10 mouse cellular contexts compared by ENCODE assay signal in genomic region chr6:136999707-137000446, GRCm38 (mm10). TPM values are rescaled to one million over a fixed set of nuclear protein-coding genes. Genes with fewer than 3 reads are reported as not detected.
DNase-seq lines count a peak whose midpoint lies in the region; ATAC-seq and TF ChIP-seq lines count a peak whose summit lies in the region.
"Had no signal": no experiment of that assay in that cellular context is flagged by ENCODE, and none has a peak within 500 bp of the region (broad histone marks: within the 10 kb centered on the region; RNA-seq: fewer than 3 reads in every experiment).

No protein-coding gene starts in this region.

- H3K27me3 ChIP-seq in kidney, adult 2 months (replicated peaks; ENCODE audit: control insufficient read depth, insufficient read depth, low read length): no peaks in the 10 kb centered on the region
- H3K27me3 ChIP-seq in kidney, embryonic 16.5 days (ENCODE audit: insufficient read depth, low read length): no peaks in the 10 kb centered on the region
- H3K27me3 ChIP-seq in MEL (ENCODE audit: control insufficient read depth in 1 of 2, insufficient read depth in 2 of 2, low read length in 2 of 2): no peaks in the 10 kb centered on the region
- H3K27me3 ChIP-seq: hindbrain, embryonic 12.5 days; limb, embryonic 15.5 days had no signal

- TF ChIP-seq RAD21 in MEL (IDR thresholded peaks at IDR 0.05; ENCODE audit: low read depth, low read length): peak; percentile 11

- H3K4me1 ChIP-seq in kidney, adult 2 months (ENCODE audit: control insufficient read depth, insufficient read depth, low read length): no peaks in the 10 kb centered on the region
- H3K4me1 ChIP-seq in kidney, embryonic 16.5 days (ENCODE audit: insufficient read depth, low read length): peaks cover 8% of the 10 kb centered on the region
- no peaks in the 10 kb centered on the region for H3K4me1 ChIP-seq in MEL (ENCODE audit: control insufficient read depth in 1 of 2, insufficient read depth in 2 of 2, low read length in 2 of 2)
- H3K4me1 ChIP-seq: hindbrain, embryonic 12.5 days; limb, embryonic 15.5 days had no signal

- no peak overlapping the region for H3K9ac ChIP-seq in kidney, embryonic 16.5 days (replicated peaks; ENCODE audit: low read length)
- H3K9ac ChIP-seq in MEL (ENCODE audit: control insufficient read depth, low read depth, low read length, poor library complexity, severe bottlenecking): no peak overlapping the region
- H3K9ac ChIP-seq: hindbrain, embryonic 12.5 days; limb, embryonic 15.5 days had no signal

- H3K9me3 ChIP-seq in kidney, embryonic 16.5 days (ENCODE audit: low read length): no peaks in the 10 kb centered on the region
- no peaks in the 10 kb centered on the region for H3K9me3 ChIP-seq in MEL (replicated peaks; ENCODE audit: insufficient read depth, low read length)
- H3K9me3 ChIP-seq: hindbrain, embryonic 12.5 days; limb, embryonic 15.5 days had no signal

- H3K36me3 ChIP-seq in kidney, adult 2 months (ENCODE audit: control insufficient read depth, insufficient read depth, low read length): no peaks in the 10 kb centered on the region
- no peaks in the 10 kb centered on the region for H3K36me3 ChIP-seq in kidney, embryonic 16.5 days (ENCODE audit: insufficient read depth, low read length)
- H3K36me3 ChIP-seq in MEL (ENCODE audit: control insufficient read depth in 1 of 2, insufficient read depth in 2 of 2, low read length in 2 of 2): no peaks in the 10 kb centered on the region
- H3K36me3 ChIP-seq: hindbrain, embryonic 12.5 days; limb, embryonic 15.5 days had no signal

- no peaks in the 10 kb centered on the region for H3K79me2 ChIP-seq in MEL (ENCODE audit: control insufficient read depth, insufficient read depth, low read length, poor library complexity)

- 95% methylated on average over 15 of the region's 15 CpGs for WGBS in kidney, adult 2 months
- WGBS in kidney, embryonic 16.5 days: 95% methylated on average over 15 of the region's 15 CpGs

- H3K4me2 ChIP-seq in kidney, embryonic 16.5 days (replicated peaks; ENCODE audit: low read depth, low read length): no peak overlapping the region
- H3K4me2 ChIP-seq: hindbrain, embryonic 12.5 days; limb, embryonic 15.5 days had no signal

- no peak overlapping the region for H3K27ac ChIP-seq in kidney, adult 2 months (ENCODE audit: insufficient read depth, low read depth, low read length)
- no peak overlapping the region for H3K27ac ChIP-seq in kidney, embryonic 16.5 days (ENCODE audit: low read length)
- no peak overlapping the region for H3K27ac ChIP-seq in MEL (ENCODE audit: control insufficient read depth, low read depth, low read length)
- H3K27ac ChIP-seq: hindbrain, embryonic 12.5 days; limb, embryonic 15.5 days had no signal

- H3K4me3 ChIP-seq in kidney, adult 2 months (ENCODE audit: insufficient read depth, low read depth, low read length): no peak overlapping the region
- H3K4me3 ChIP-seq in kidney, embryonic 16.5 days (ENCODE audit: low read length): no peak overlapping the region
- no peak overlapping the region for H3K4me3 ChIP-seq in MEL (ENCODE audit: control insufficient read depth in 1 of 2, insufficient read depth in 1 of 2, low read depth in 2 of 2, low read length in 2 of 2)
- H3K4me3 ChIP-seq: hindbrain, embryonic 12.5 days; limb, embryonic 15.5 days had no signal

- TF ChIP-seq POLR2A in kidney, adult 2 months (IDR thresholded peaks at IDR 0.05; ENCODE audit: low read depth, low read length): no peak
- TF ChIP-seq POLR2A in MEL (IDR thresholded peaks at IDR 0.05; ENCODE audit: control insufficient read depth in 1 of 2, insufficient read depth in 1 of 2, low read depth in 1 of 2, low read length in 2 of 2, poor library complexity in 1 of 2): no peak

- no peak for DNase-seq in kidney, adult 2 months
- DNase-seq in A20 (ENCODE audit: low read depth, low spot score) (peak; percentile 20), MEL (ENCODE audit: low read depth, low spot score) (peak; percentile 17)
- DNase-seq in heart, adult 18-20 months: no peak
- DNase-seq in urinary bladder, postnatal 10 days (ENCODE audit: low spot score): no peak
- DNase-seq: cerebellum, adult 2 months had no signal

- no peak for TF ChIP-seq EP300 in MEL (IDR thresholded peaks at IDR 0.05; ENCODE audit: low read depth in 1 of 2, low read length in 2 of 2)

- ATAC-seq in kidney, embryonic 16.5 days (ENCODE audit: low FRiP score, low TSS enrichment): no peak
- ATAC-seq in megakaryocyte-erythroid progenitor cell, adult 5-6 weeks (replicated peaks; ENCODE audit: low FRiP score, low TSS enrichment, poor library complexity, severe bottlenecking): peak; percentile 71

- peak; percentile 33 for TF ChIP-seq CTCF in kidney, adult 2 months (conservative IDR thresholded peaks at IDR 0.05; ENCODE audit: insufficient read depth, insufficient read length, low read depth, low read length)
- TF ChIP-seq CTCF in MEL (IDR thresholded peaks at IDR 0.05 in 2 of 3, conservative IDR thresholded peaks at IDR 0.05 in 1 of 3; ENCODE audit: control insufficient read depth in 1 of 3, insufficient read depth in 1 of 3, low read depth in 2 of 3, low read length in 3 of 3, poor library complexity in 1 of 3, severe bottlenecking in 1 of 3): peak; percentile 27 to 58 (median 45)

TF ChIP-seq in MEL, 35 proteins besides CTCF, POLR2A, EP300 and RAD21:
- TF ChIP-seq E2F4 (IDR thresholded peaks at IDR 0.05; ENCODE audit: borderline replicate concordance, low read depth, low read length) (no peak), SMC3 (IDR thresholded peaks at IDR 0.05; ENCODE audit: low read depth, low read length) (peak; percentile 31)
TF ChIP-seq in MEL: peak in this region for 1.

RNA-seq across cellular contexts. Expression of gene Arhgdib, which starts 58.2 kb away (rescaled TPM):
- 49.0 and 77.4 TPM in 2 replicates for polyA plus RNA-seq in kidney, adult 2 months (2012; rRNA removed)
- polyA plus RNA-seq in kidney, embryonic 16.5 days (2015; fragmentation: Nextera tagmentation; extraction: Ambion mirVana): 67.6 and 69.5 TPM in 2 replicates
- 102 and 144 TPM in 2 replicates for total RNA-seq in MEL (2012; rRNA removed)
- 100 to 1,000 TPM; 346 to 408 TPM for polyA plus RNA-seq in MEL (2012; ENCODE audit: insufficient read depth in 1 of 2, insufficient read length in 2 of 2, low read depth in 1 of 2, low replicate concordance in 2 of 2, missing spikeins in 1 of 2)
- 207 and 252 TPM in 2 replicates for total RNA-seq in megakaryocyte-erythroid progenitor cell, adult 5-6 weeks (2014; fragmentation: Nextera tagmentation)
- total RNA-seq in megakaryocyte-erythroid progenitor cell, adult 5-6 weeks (2017): 203 and 254 TPM in 2 replicates
- 10 to 100 TPM; 22.8 to 39.0 TPM for total RNA-seq in heart, adult 18-20 months (2021)

Comparison
In these comparisons a context has a peak if more than half of its experiments do, and no peak if none do; other contexts are left out.
1. DNase-seq: peak in A20 (single experiment) and MEL (single experiment); none in kidney, adult 2 months (single experiment), heart, adult 18-20 months (0 of 2) and urinary bladder, postnatal 10 days (single experiment).